Mouse (Mus musculus) erythroid progenitor cell, adult 5-6 weeks (primary cell): ENCODE measurements around the gene Mrps11. TPM values are rescaled to one million over a fixed set of nuclear protein-coding genes. Genes with fewer than 3 reads are reported as not detected.

Experiments
- ATAC-seq: replicated peaks from 2 replicates; pipeline ENCODE4 v1.8.0; 2016; ENCODE audit warnings: moderate number of reproducible peaks, mild to moderate bottlenecking, moderate TSS enrichment, inconsistent platforms; ENCODE audit not compliant: poor library complexity, low FRiP score, severe bottlenecking
- total RNA-seq, 2 experiments: library from RNA; stranded (forward) in 1 of 2; stranded (reverse) in 1 of 2; fragments of 150-400 nt in 1 of 2; fragments of 186-747, 209-891 nt in 1 of 2; gene quantifications; 2 replicates each; pipeline versions ENCODE4 v1.2.3 to v1.2.4; 2015 to 2017; ENCODE audit warnings: low replicate concordance in 2 of 2

The Mrps11 gene
- total RNA-seq (2015; ENCODE audit: low replicate concordance) (15.9 and 17.7 TPM in 2 replicates), total RNA-seq (2017; ENCODE audit: low replicate concordance) (13.9 and 29.9 TPM in 2 replicates)

GRCm38 (mm10) chr7:78782639-78783581, at the start of gene Mrps11, which contains the start of gene Mrpl46:
Mrps11 (plus strand) TSS chr7:78783119.
Mrpl46 (minus strand) TSS chr7:78783531.
- ATAC-seq = peak; percentile 98

GRCm38 (mm10) chr7:78737196-78737595, 45.7 kb upstream of the Mrps11 start:
- ATAC-seq = no peak

- no peak for ATAC-seq
These were observed 45.2 kb upstream of the Mrps11 start, which contains the start of gene Ntrk3 for GRCm38 (mm10) chr7:78737614-78738210. Ntrk3 (minus strand) TSS chr7:78738012.

DNA sequence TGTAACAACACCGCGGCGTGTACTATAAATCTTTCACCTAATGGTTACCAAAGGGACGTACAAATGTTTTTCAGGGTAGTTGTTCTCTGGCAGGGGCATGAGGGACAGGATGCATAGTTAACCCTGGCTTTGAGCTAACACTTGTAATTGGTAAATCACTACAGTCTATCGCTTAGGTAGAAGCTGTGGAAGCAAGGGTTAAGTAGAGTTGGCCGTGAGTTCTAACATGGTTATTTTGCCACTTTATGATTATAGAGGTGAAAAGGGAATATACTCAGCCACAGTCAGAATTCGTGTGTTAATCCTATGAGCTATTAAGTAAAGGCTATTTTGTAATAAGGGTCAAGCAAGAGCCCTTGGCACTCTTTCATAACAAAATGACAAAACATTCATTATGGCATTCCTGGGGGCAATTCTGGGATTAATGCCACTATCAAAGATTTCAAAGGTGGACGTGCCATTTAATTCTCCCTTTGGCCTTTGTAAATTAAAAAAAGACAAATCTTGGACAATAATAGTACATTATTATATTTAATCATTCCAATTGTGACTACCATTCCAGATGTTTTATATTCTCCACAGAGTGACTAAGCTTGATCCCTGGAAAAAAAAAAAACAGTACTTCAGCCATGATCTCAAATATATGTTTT, 43.4 kb upstream of the Mrps11 start:
- ATAC-seq = no peak

DNA sequence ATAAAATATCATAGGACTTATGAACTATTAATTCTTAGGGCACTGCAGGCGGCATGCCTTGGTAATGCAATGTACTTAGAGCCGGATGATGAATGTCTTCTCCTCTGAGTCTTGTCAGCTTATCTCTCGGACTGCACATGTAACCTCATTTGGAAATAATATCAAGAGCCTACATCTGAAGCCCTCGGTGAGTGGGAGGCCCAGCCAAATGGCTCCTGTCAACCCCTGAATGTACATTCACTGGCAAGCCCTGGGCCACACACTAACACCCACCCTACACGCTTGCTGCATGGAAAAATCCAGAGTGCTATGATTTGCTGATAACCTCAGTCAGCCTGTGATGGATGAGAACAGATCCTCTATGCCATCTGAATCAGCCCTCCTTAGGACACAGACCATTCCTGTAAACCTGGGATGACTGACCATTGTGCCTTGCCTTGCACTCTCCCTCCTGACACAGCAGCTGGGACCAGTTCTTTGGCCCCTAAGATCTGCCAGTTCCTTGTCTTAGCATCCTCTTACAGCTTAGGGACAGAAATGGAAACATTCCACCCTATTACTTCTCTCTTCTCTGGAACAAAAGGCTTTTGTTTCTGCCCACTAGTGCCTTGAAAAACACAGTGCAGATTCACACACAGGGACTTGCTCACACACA, 39.1 kb upstream of the Mrps11 start:
- ATAC-seq = no peak

DNA sequence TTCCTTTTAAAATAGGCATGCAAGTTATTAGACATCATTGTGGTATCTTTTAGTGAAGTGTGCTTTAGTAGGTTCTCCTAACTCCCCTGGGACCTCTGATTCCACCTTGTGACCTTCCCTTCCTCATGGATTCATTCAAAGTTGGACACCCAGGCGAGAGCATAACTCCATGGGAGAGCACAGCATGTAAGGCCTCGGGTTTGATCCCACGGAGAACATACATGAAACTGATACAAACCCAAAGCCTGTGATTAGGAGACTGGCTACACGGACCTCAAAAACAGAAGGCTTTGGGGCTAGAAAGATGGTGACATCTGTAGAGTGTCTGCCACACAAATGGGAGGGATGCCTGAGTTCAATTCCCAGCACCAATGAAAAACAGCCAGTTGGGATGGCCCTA, 30.0 kb upstream of the Mrps11 start:
- no peak for ATAC-seq

GRCm38 (mm10) chr7:78753752-78754457, 29.0 kb upstream of the Mrps11 start:
- no peak for ATAC-seq

GRCm38 (mm10) chr7:78754458-78755000, 28.4 kb upstream of the Mrps11 start:
- ATAC-seq = no peak

- no peak for ATAC-seq
These were observed 19.1 kb upstream of the Mrps11 start for GRCm38 (mm10) chr7:78763801-78764200.

GRCm38 (mm10) chr7:78765215-78765631, 17.7 kb upstream of the Mrps11 start:
- no peak for ATAC-seq

DNA sequence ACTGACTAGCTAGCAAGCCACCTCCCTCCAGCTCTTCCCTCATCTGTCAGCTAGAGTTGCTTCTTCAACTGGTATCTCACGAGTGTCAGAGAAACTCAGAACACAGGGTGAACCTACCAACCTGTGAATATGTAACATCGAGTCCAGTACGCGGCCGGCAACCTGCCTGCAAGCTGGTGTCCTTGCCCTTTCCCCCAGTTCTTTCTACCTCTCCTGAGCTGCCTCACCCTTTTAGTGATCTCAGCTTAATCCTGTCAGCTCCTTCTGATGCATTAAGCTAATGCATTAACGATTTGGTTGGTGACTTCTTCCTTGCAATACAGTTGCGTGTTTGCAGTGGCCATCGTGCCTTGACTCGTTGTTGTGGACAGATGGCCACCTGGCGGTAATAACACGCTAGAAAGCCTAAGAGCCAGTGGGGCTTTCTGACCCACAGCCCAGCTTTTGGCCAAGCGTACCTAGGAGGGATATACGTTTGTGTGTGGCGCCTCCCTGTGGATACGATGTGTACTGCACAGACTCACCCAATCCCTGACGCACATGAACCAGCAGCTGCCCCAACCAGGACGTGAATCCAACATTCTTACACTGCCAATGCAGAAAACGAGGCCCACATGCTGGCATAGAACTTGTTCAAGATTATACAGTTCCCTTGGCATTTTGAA, 16.8 kb upstream of the Mrps11 start:
- ATAC-seq = no peak

GRCm38 (mm10) chr7:78767929-78768531, 14.9 kb upstream of the Mrps11 start:
- ATAC-seq = no peak

DNA sequence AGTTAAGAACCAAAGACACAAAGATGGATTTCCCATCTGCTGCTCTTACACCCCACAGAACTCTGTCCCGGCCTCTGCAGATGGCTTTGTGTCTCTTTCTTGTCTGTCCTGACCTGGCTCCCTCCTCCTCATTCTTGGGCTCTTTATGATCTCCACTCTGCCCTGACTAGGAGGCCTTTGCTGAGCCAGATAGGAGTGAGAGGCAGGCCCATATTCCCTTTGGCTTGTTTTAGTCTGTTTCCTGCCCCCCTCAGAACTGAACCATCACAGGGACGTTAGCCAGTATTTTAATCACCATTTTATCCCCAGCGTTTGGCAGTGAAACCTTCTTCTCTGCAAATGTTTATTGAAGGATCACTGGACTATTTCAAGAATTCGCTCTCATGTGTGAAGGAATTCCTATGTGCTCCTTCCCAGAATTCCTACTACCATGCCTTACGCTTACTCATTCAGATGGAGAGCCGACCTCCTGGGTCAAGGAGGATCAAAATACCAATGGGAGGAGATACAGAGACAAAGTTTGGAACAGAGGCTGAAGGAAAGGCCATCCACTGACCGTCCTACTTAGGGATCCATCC, 13.8 kb upstream of the Mrps11 start:
- ATAC-seq = no peak

- no peak for ATAC-seq
These were observed 12.0 kb upstream of the Mrps11 start for GRCm38 (mm10) chr7:78770936-78771335.

GRCm38 (mm10) chr7:78778741-78779140, 4.2 kb upstream of the Mrps11 start:
- no peak for ATAC-seq

- ATAC-seq = no peak
These were observed 3.0 kb downstream of the Mrps11 start for GRCm38 (mm10) chr7:78785906-78786305.

DNA sequence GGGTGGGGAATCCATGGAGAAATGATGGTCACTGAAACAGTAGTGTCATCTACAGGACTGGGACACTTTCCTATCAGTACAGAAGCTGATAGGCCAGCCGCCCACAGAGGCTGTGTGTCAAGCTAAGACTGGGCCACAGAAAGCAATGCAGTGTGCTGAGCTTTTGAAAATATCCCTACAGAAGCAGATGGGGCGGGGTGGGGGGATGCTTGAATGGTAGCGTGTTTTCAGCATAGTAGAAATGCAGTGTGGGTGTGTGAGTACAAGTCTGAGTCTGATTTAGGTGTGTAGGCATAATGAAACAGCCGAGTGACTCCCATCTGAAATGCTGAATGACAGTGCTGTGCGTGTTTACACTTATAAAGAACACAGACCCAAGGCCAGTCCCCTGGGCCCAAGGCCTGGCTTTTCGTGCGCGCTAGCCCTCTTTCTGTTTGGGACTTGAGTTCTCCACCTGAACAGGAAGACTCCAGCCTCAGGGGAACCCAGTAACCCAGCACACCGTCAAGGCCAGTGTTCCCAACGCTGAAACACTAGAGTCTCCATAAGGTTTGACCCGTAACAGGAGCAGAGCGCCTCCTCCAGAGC, 5.0 kb downstream of the Mrps11 start:
- ATAC-seq = no peak
